Mouse (Mus musculus): ENCODE data around the gene Ddias.

- TF ChIP-seq EP300 (IDR thresholded peaks at IDR 0.05): no peak
- TF ChIP-seq CTCF (IDR thresholded peaks at IDR 0.05): no peak
These were observed 2.5 kb upstream of the Ddias start for GRCm38 (mm10) chr7:92876538-92876937.

All from lung, postnatal 0 days (tissue).